In genomic region chr7:19238344-19238743, GRCm38 (mm10) we compare ENCODE assay signal across 16 mouse cellular contexts. TPM values are rescaled to one million over a fixed set of nuclear protein-coding genes. Genes with fewer than 3 reads are reported as not detected.
DNase-seq lines count a peak whose midpoint lies in the region; ATAC-seq lines count a peak whose summit lies in the region.
"Had no signal": no experiment of that assay in that cellular context is flagged by ENCODE, and none has a peak within 500 bp of the region (broad histone marks: within the 10 kb centered on the region; RNA-seq: fewer than 3 reads in every experiment).

No protein-coding gene starts in this region.

- ATAC-seq in liver, embryonic 12.5 days: no peak
- no peak for ATAC-seq in heart, embryonic 11.5 days (replicated peaks; ENCODE audit: insufficient number of reproducible peaks, low FRiP score, low TSS enrichment)
- ATAC-seq in heart, embryonic 15.5 days (replicated peaks; ENCODE audit: insufficient number of reproducible peaks, insufficient read depth, low FRiP score, low read depth): 0 out of 2 replicates have a peak, but pooled peaks have one; percentile 19
- ATAC-seq: intestine, postnatal 0 days had no signal

- peaks cover 84% of the 10 kb centered on the region for H3K4me1 ChIP-seq in liver, embryonic 12.5 days
- H3K4me1 ChIP-seq in heart, embryonic 11.5 days (ENCODE audit: control insufficient read depth, insufficient read depth, low read length): peaks cover 40% of the 10 kb centered on the region
- H3K4me1 ChIP-seq in heart, embryonic 15.5 days (replicated peaks): peaks cover 50% of the 10 kb centered on the region

- no peak overlapping the region for H3K4me2 ChIP-seq in liver, embryonic 12.5 days
- peak overlapping the region; percentile 14; the same call in 1 of the 2 replicates for H3K4me2 ChIP-seq in heart, embryonic 11.5 days
- H3K4me2 ChIP-seq in heart, embryonic 15.5 days: no peak overlapping the region
- H3K4me2 ChIP-seq: embryonic facial prominence, embryonic 13.5 days; limb, embryonic 12.5 days; midbrain, embryonic 13.5 days had no signal

- H3K27me3 ChIP-seq in liver, embryonic 12.5 days (replicated peaks): no peaks in the 10 kb centered on the region
- no peaks in the 10 kb centered on the region for H3K27me3 ChIP-seq in heart, embryonic 11.5 days (ENCODE audit: control insufficient read depth, insufficient read depth, low read length)
- no peaks in the 10 kb centered on the region for H3K27me3 ChIP-seq in heart, embryonic 15.5 days
- H3K27me3 ChIP-seq: embryonic facial prominence, embryonic 13.5 days; limb, embryonic 12.5 days; midbrain, embryonic 13.5 days had no signal

- DNase-seq in liver: no peak
- DNase-seq in lung, postnatal 14 days: peak; percentile 13
- DNase-seq in ovary, adult 18-20 months (ENCODE audit: low spot score): no peak
- no peak for DNase-seq in kidney, adult 8-10 months
- DNase-seq: adrenal gland, postnatal 25 days; cerebellum, adult 18-20 months; thymus, postnatal 25 days had no signal

- H3K9me3 ChIP-seq in liver, embryonic 12.5 days (replicated peaks): no peaks in the 10 kb centered on the region
- H3K9me3 ChIP-seq in heart, embryonic 11.5 days (replicated peaks; ENCODE audit: control insufficient read depth, low read length): no peaks in the 10 kb centered on the region
- no peaks in the 10 kb centered on the region for H3K9me3 ChIP-seq in heart, embryonic 15.5 days (replicated peaks)
- H3K9me3 ChIP-seq: embryonic facial prominence, embryonic 13.5 days; limb, embryonic 12.5 days; midbrain, embryonic 13.5 days had no signal

- peak overlapping the region; percentile 88 for H3K27ac ChIP-seq in liver, embryonic 12.5 days
- peak overlapping the region; percentile 60 for H3K27ac ChIP-seq in heart, embryonic 11.5 days (ENCODE audit: low read depth, low read length)
- peak overlapping the region; percentile 78 for H3K27ac ChIP-seq in heart, embryonic 15.5 days
- H3K27ac ChIP-seq: embryonic facial prominence, embryonic 13.5 days; kidney, postnatal 0 days; limb, embryonic 12.5 days; macrophage had no signal

- WGBS in liver, embryonic 12.5 days (ENCODE audit: insufficient replicate concordance): 95% methylated on average over 4 of the region's 4 CpGs
- 75% methylated on average over 4 of the region's 4 CpGs for WGBS in heart, embryonic 11.5 days (ENCODE audit: insufficient replicate concordance)
- WGBS in heart, embryonic 15.5 days: 66% methylated on average over 4 of the region's 4 CpGs

- H3K36me3 ChIP-seq in liver, embryonic 12.5 days: peaks cover 22% of the 10 kb centered on the region
- H3K36me3 ChIP-seq in heart, embryonic 11.5 days (ENCODE audit: control insufficient read depth, insufficient read depth, low read length): no peaks in the 10 kb centered on the region; the same call in 1 of the 2 replicates
- 0 out of 2 replicates have a peak, but pooled peaks cover 5% of the 10 kb centered on the region for H3K36me3 ChIP-seq in heart, embryonic 15.5 days

- H3K9ac ChIP-seq in liver, embryonic 12.5 days: no peak overlapping the region
- H3K9ac ChIP-seq in heart, embryonic 11.5 days (ENCODE audit: low read depth, low read length): no peak overlapping the region
- H3K9ac ChIP-seq in heart, embryonic 15.5 days: no peak overlapping the region
- H3K9ac ChIP-seq: embryonic facial prominence, embryonic 13.5 days; limb, embryonic 12.5 days; midbrain, embryonic 13.5 days had no signal

- no peak overlapping the region for H3K4me3 ChIP-seq in liver, embryonic 12.5 days
- H3K4me3 ChIP-seq in heart, embryonic 11.5 days (ENCODE audit: low read depth, low read length): 0 out of 2 replicates have a peak overlapping the region, but pooled peaks have one; percentile 1
- H3K4me3 ChIP-seq in heart, embryonic 15.5 days: no peak overlapping the region
- H3K4me3 ChIP-seq: embryonic facial prominence, embryonic 13.5 days; limb, embryonic 12.5 days; midbrain, embryonic 13.5 days had no signal

RNA-seq across cellular contexts. Expression of gene Opa3, which starts 10.2 kb away (rescaled TPM):
- polyA plus RNA-seq in liver, embryonic 12.5 days (2016; fragmentation: Nextera tagmentation; extraction: Ambion mirVana): 22.1 and 23.3 TPM in 2 replicates
- polyA plus RNA-seq in heart, embryonic 11.5 days (2014; fragmentation: Nextera tagmentation; extraction: Ambion mirVana): 41.2 and 41.6 TPM in 2 replicates
- polyA plus RNA-seq in heart, embryonic 15.5 days (2015; fragmentation: Nextera tagmentation; extraction: Ambion mirVana): 33.8 and 37.9 TPM in 2 replicates

RNA-seq across cellular contexts. Expression of gene Gpr4, which starts 26.0 kb away (rescaled TPM):
- 0.51 and 0.62 TPM in 2 replicates for polyA plus RNA-seq in liver, embryonic 12.5 days (2016; fragmentation: Nextera tagmentation; extraction: Ambion mirVana)
- 1.3 and 1.4 TPM in 2 replicates for polyA plus RNA-seq in heart, embryonic 11.5 days (2014; fragmentation: Nextera tagmentation; extraction: Ambion mirVana)
- 2.1 and 2.2 TPM in 2 replicates for polyA plus RNA-seq in heart, embryonic 15.5 days (2015; fragmentation: Nextera tagmentation; extraction: Ambion mirVana)

RNA-seq across cellular contexts. Expression of gene Vasp, which starts 33.3 kb away (rescaled TPM):
- polyA plus RNA-seq in liver, embryonic 12.5 days (2016; fragmentation: Nextera tagmentation; extraction: Ambion mirVana): 61.1 and 61.5 TPM in 2 replicates
- polyA plus RNA-seq in heart, embryonic 11.5 days (2014; fragmentation: Nextera tagmentation; extraction: Ambion mirVana): 61.9 and 102 TPM in 2 replicates
- polyA plus RNA-seq in heart, embryonic 15.5 days (2015; fragmentation: Nextera tagmentation; extraction: Ambion mirVana): 81.2 and 81.6 TPM in 2 replicates

RNA-seq across cellular contexts. Expression of gene Ppm1n, which starts 41.5 kb away (rescaled TPM):
- not detected in 2 replicates for polyA plus RNA-seq in liver, embryonic 12.5 days (2016; fragmentation: Nextera tagmentation; extraction: Ambion mirVana)
- 0.34 TPM in 1 of 2 replicates, not detected in the other for polyA plus RNA-seq in heart, embryonic 11.5 days (2014; fragmentation: Nextera tagmentation; extraction: Ambion mirVana)
- 0.11 and 0.16 TPM in 2 replicates for polyA plus RNA-seq in heart, embryonic 15.5 days (2015; fragmentation: Nextera tagmentation; extraction: Ambion mirVana)
- polyA plus RNA-seq: embryonic facial prominence, embryonic 13.5 days; limb, embryonic 12.5 days; macrophage had no signal

RNA-seq across cellular contexts. Expression of gene Rtn2, which starts 44.1 kb away (rescaled TPM):
- polyA plus RNA-seq in liver, embryonic 12.5 days (2016; fragmentation: Nextera tagmentation; extraction: Ambion mirVana): 5.1 and 5.6 TPM in 2 replicates
- polyA plus RNA-seq in heart, embryonic 11.5 days (2014; fragmentation: Nextera tagmentation; extraction: Ambion mirVana): 25.3 and 31.2 TPM in 2 replicates
- 27.2 TPM in 2 replicates for polyA plus RNA-seq in heart, embryonic 15.5 days (2015; fragmentation: Nextera tagmentation; extraction: Ambion mirVana)
